Mouse (Mus musculus): ENCODE measurements around the gene Vat1l. TPM values are rescaled to one million over a fixed set of nuclear protein-coding genes. Genes with fewer than 3 reads are reported as not detected.

Gene Vat1l
- polyA plus RNA-seq, 1 experiment, result not detected

DNA sequence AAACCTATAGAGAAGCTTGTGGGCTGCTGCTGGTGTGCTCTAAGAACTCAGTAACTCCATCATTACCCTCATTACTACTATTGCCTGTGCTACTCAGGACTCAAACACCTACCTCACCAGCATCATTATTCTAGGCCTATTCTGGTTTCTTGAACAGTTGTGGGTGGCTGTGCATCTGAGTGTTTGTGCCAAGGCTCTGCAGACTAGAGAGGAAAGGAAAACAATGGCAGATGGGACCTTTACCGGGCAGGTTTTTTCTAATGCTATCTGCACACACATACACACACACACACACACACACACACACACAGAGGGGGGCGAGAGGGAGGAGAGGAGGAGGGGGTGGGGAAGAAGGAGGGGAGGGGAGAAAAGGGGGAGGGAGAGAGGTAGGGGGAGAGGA is 140.6 kb downstream of the Vat1l start:
- no peak overlapping the region for H3K27ac ChIP-seq (ENCODE audit: control insufficient read depth, insufficient read depth, low read depth, low read length, poor library complexity)
- no peak overlapping the region for H3K4me3 ChIP-seq (replicated peaks; ENCODE audit: control insufficient read depth, low read depth, low read length)
- TF ChIP-seq CTCF (IDR thresholded peaks at IDR 0.05; ENCODE audit: control insufficient read depth, insufficient read depth, low read length) (no peak), POLR2A (IDR thresholded peaks at IDR 0.05; ENCODE audit: borderline replicate concordance, control insufficient read depth, low read depth, low read length) (no peak)
- H3K4me1 ChIP-seq (ENCODE audit: control insufficient read depth, insufficient read depth, low read length), result no peaks in the 10 kb centered on the region
- WGBS, result 72% methylated on average over 1 of the region's 2 CpGs

DNA sequence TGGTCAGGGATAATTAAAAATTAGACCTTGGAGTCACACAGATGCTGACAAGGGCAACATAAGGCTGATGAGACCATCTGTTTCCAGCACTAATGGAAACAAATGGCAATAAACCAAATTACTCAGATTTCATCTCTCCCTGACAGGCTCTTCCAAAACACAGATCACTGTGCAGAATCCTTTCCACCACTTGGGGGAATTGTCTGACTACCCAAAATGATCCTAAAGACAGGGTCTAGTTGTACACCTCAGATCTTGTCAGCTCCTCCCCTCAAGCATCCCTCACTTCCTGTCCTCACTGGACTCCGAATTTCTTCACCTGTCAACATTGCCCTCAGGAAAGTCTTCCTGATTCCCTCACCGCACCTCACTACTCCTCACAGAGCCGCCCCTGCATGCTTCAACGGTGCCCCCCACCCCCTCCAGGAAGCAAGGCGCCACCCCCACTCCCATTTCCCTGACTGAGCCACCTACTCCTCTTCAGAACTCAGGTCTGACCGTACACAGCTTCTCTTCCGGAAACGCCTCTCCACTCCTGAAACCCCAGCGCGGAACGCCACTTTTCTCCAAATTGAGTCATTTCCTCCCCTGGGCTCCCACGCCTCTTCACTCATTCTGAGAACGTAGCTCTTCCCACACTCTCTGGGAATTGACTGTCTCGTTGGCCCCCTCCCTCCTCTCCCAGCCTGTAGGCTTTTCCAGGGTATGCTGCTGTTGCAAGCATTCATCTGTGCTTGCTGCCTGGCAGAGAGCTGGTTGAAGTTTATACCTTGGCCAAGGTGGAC is 146.4 kb downstream of the Vat1l start:
- no peaks in the 10 kb centered on the region for H3K4me1 ChIP-seq (ENCODE audit: control insufficient read depth, insufficient read depth, low read length)
- no peak for TF ChIP-seq CTCF (IDR thresholded peaks at IDR 0.05; ENCODE audit: control insufficient read depth, insufficient read depth, low read length)
- no peak for TF ChIP-seq POLR2A (IDR thresholded peaks at IDR 0.05; ENCODE audit: borderline replicate concordance, control insufficient read depth, low read depth, low read length)
- WGBS, result 12% methylated on average over 14 of the region's 14 CpGs

DNA sequence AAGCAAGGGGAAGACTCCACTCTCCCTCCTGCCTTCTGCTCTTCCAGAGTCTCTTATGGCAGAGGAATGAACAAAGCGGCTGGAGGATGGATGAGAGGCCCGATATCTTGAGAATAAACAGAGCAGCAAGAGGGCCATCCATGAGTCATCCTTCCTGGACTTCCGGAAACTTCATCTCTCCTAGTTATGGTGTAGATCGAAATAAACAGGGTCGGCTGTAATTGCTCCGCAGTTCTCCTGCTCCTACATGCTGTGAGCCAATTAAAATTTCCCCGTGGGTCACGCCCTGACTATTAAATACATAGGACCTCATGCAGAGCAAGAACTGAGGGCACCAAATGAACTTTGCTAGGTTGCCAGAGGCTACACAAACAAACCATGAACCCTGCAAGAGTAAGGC is 155.1 kb downstream of the Vat1l start:
- Histone ChIP-seq H3K4me3 (replicated peaks; ENCODE audit: control insufficient read depth, low read depth, low read length) (no peak overlapping the region), H3K27ac (ENCODE audit: control insufficient read depth, insufficient read depth, low read depth, low read length, poor library complexity) (no peak overlapping the region), H3K4me1 (ENCODE audit: control insufficient read depth, insufficient read depth, low read length) (no peaks in the 10 kb centered on the region)
- TF ChIP-seq CTCF (IDR thresholded peaks at IDR 0.05; ENCODE audit: control insufficient read depth, insufficient read depth, low read length) (no peak), POLR2A (IDR thresholded peaks at IDR 0.05; ENCODE audit: borderline replicate concordance, control insufficient read depth, low read depth, low read length) (no peak)
- 58% methylated on average over 8 of the region's 8 CpGs for WGBS

More for the DNA sequence above, 146.4 kb downstream of the Vat1l start:
- Histone ChIP-seq H3K27ac (ENCODE audit: control insufficient read depth, insufficient read depth, low read depth, low read length, poor library complexity) (no peak overlapping the region), H3K4me3 (replicated peaks; ENCODE audit: control insufficient read depth, low read depth, low read length) (no peak overlapping the region)

DNA sequence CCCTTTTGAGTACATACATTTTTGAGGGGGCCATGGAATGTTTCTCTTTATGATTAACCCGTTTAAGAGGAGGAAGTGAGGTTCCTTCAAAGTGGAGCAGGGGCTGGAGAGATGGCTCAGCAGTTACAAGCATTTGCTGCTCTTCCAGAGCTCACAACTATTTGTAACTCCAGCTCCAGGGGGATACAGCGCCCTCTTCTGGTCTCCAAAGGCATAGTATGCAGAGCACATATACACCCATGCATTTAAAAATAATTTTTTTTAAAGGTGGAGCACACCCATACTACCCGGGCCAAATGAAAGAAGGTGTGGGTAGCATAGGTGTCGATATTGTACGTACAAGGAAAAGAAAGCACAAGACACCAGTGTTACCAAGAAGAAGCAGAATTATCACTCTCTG is 157.8 kb downstream of the Vat1l start:
- 56% methylated on average over 5 of the region's 5 CpGs for WGBS
- no peak overlapping the region for H3K4me3 ChIP-seq (replicated peaks; ENCODE audit: control insufficient read depth, low read depth, low read length)
- H3K4me1 ChIP-seq (ENCODE audit: control insufficient read depth, insufficient read depth, low read length), result no peaks in the 10 kb centered on the region
- no peak overlapping the region for H3K27ac ChIP-seq (ENCODE audit: control insufficient read depth, insufficient read depth, low read depth, low read length, poor library complexity)
- no peak for TF ChIP-seq POLR2A (IDR thresholded peaks at IDR 0.05; ENCODE audit: borderline replicate concordance, control insufficient read depth, low read depth, low read length)
- TF ChIP-seq CTCF (IDR thresholded peaks at IDR 0.05; ENCODE audit: control insufficient read depth, insufficient read depth, low read length), result no peak

DNA sequence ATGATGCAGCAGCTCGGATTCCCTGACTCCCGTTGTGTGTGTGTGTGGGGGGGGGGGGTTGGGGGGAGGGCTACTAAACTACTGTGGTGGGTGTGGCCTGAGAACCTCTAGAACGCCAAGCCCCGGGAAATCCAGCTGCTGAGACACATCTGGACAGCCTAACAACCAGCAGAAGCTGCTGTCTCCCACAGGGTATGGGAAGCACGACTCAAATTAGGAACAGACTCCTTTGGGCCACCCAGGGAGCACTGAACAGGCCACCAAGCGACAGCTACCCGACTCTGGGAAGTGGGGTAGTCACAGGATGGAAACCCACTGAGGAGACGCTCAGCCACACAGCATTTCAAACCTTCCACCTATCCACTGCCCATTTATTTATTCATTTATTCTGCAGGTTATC is 158.2 kb downstream of the Vat1l start:
- no peak for TF ChIP-seq POLR2A (IDR thresholded peaks at IDR 0.05; ENCODE audit: borderline replicate concordance, control insufficient read depth, low read depth, low read length)
- TF ChIP-seq CTCF (IDR thresholded peaks at IDR 0.05; ENCODE audit: control insufficient read depth, insufficient read depth, low read length), result no peak
- H3K4me1 ChIP-seq (ENCODE audit: control insufficient read depth, insufficient read depth, low read length), result no peaks in the 10 kb centered on the region
- H3K4me3 ChIP-seq (replicated peaks; ENCODE audit: control insufficient read depth, low read depth, low read length), result no peak overlapping the region
- no peak overlapping the region for H3K27ac ChIP-seq (ENCODE audit: control insufficient read depth, insufficient read depth, low read depth, low read length, poor library complexity)
- 73% methylated on average over 8 of the region's 8 CpGs for WGBS

DNA sequence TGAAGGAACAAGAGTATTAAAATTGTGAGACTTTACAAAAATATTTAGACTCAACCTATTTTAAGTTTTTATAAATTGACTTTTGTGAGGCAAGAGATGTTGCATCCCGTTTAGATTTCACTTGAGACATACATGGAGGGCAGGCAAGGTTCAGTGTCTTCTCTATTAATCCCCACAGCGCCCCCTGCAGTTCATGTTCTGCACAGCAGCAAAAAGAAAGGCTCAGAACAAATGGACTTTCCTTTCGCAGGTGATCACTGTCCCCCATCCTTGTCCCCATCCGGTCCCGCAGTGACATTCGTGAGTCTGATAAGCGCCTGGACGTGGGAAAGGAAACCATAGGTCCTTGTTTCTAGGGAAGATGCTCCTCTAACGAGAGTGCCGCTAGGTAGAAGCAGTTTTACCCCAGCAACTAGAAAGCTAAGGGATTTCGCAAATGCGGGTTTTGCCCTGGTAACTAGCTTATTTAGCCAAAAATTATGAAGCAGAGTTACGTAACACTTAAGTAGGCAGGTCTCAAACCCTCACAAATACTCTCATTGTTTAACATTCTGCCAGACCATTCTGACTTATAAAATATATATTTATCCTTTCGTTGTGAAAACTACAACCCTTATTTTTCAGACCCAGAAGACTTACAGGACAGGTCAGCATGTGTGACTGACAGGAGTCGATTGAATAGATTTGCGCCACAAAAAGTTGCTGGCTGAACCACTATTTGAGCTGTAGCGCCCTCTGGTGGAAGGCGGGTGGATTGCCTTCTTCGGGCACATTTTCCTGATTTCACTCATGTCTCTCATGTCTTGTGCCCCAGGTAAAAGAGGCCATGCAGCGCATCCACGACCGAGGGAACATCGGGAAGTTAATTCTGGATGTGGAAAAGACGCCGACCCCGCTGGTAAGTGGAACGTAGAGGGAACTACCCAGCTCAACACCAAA is 163.9 kb downstream of the Vat1l start:
- peak; percentile 83 for TF ChIP-seq CTCF (IDR thresholded peaks at IDR 0.05; ENCODE audit: control insufficient read depth, insufficient read depth, low read length)
- no peak for TF ChIP-seq POLR2A (IDR thresholded peaks at IDR 0.05; ENCODE audit: borderline replicate concordance, control insufficient read depth, low read depth, low read length)
- H3K27ac ChIP-seq (ENCODE audit: control insufficient read depth, insufficient read depth, low read depth, low read length, poor library complexity), result no peak overlapping the region
- no peak overlapping the region for H3K4me3 ChIP-seq (replicated peaks; ENCODE audit: control insufficient read depth, low read depth, low read length)
- no peaks in the 10 kb centered on the region for H3K4me1 ChIP-seq (ENCODE audit: control insufficient read depth, insufficient read depth, low read length)
- WGBS, result 25% methylated on average over 27 of the region's 27 CpGs

DNA sequence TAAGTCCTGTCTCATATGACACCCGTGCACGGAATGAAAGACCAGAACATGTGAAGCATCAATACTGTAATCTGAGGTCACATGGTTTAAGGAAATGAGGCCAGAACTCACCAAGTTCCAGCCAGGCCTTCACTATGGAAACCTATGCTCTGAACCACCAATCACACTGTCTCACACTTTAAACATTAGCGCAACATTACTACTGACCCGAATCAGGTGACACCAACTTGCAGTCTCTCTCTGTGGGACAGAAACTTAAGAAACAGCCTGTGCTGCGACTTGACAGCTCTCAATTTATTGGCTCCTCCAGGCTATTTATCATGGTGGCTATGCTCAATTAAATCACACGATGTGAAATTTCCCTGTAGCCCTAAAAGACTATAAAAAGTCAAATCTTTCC is 169.0 kb downstream of the Vat1l start:
- TF ChIP-seq POLR2A (IDR thresholded peaks at IDR 0.05; ENCODE audit: borderline replicate concordance, control insufficient read depth, low read depth, low read length) (no peak), CTCF (IDR thresholded peaks at IDR 0.05; ENCODE audit: control insufficient read depth, insufficient read depth, low read length) (no peak)
- Histone ChIP-seq H3K4me3 (replicated peaks; ENCODE audit: control insufficient read depth, low read depth, low read length) (no peak overlapping the region), H3K4me1 (ENCODE audit: control insufficient read depth, insufficient read depth, low read length) (no peaks in the 10 kb centered on the region), H3K27ac (ENCODE audit: control insufficient read depth, insufficient read depth, low read depth, low read length, poor library complexity) (no peak overlapping the region)
- 79% methylated on average over 6 of the region's 6 CpGs for WGBS

DNA sequence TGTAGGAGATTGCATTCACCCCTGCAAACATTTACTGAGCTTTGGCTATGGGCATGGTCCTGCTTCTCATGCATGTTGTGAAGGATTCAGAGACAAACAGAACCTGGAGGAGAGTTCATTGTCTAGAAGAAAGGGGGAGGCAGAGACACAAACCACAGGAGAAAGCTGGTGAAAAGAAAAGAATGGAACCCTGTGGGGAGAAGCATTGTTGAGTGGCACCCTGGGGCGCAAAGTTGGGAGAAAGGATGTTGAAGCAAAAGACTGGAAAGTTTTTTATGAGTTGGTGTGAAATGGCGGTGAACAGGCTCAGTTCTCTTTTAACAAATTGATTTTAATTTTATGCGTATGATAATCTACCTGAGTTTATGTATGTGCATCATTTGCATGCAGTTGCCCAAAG is 178.8 kb downstream of the Vat1l start:
- TF ChIP-seq CTCF (IDR thresholded peaks at IDR 0.05; ENCODE audit: control insufficient read depth, insufficient read depth, low read length) (no peak), POLR2A (IDR thresholded peaks at IDR 0.05; ENCODE audit: borderline replicate concordance, control insufficient read depth, low read depth, low read length) (no peak)
- WGBS, result 88% methylated on average over 3 of the region's 3 CpGs
- no peak overlapping the region for H3K27ac ChIP-seq (ENCODE audit: control insufficient read depth, insufficient read depth, low read depth, low read length, poor library complexity)
- no peak overlapping the region for H3K4me3 ChIP-seq (replicated peaks; ENCODE audit: control insufficient read depth, low read depth, low read length)
- no peaks in the 10 kb centered on the region for H3K4me1 ChIP-seq (ENCODE audit: control insufficient read depth, insufficient read depth, low read length)
